Mouse (Mus musculus): ENCODE measurements around the gene Gm13288. TPM values are rescaled to one million over a fixed set of nuclear protein-coding genes. Genes with fewer than 3 reads are reported as not detected.
"Not testable (repeated sequence)": the region's sequence is repeated elsewhere in the genome, so short reads cannot be mapped to it uniquely, and the experiment has no call there.

The Gm13288 gene
- polyA plus RNA-seq (2014; fragmentation: Nextera tagmentation; extraction: Ambion mirVana): 0.08 TPM in 1 of 2 replicates, not detected in the other

- H3K9ac ChIP-seq (replicated peaks; ENCODE audit: low read length); DNase-seq; H3K4me1 ChIP-seq (ENCODE audit: control insufficient read depth, insufficient read depth, low read length); H3K9me3 ChIP-seq (ENCODE audit: control insufficient read depth, low read length); H3K36me3 ChIP-seq (ENCODE audit: control insufficient read depth, insufficient read depth, low read length); ATAC-seq (ENCODE audit: low FRiP score, low TSS enrichment); H3K27ac ChIP-seq (replicated peaks; ENCODE audit: low read depth, low read length); H3K27me3 ChIP-seq (ENCODE audit: control insufficient read depth, insufficient read depth, low read length): not testable (repeated sequence)
- WGBS: no CpG with 5 or more reads among the region's 8 CpGs
- Histone ChIP-seq H3K4me3 (replicated peaks; ENCODE audit: low read depth, low read length) (0 out of 2 replicates have a peak within 1 kb of the TSS, but pooled peaks have one; percentile 14), H3K4me2 (ENCODE audit: low read length) (peak within 1 kb of the TSS; percentile 38)
Observed at GRCm38 (mm10) chr4:88805231-88805630, at the start of gene Gm13288. Gene Gm13288 (plus strand): TSS chr4:88805531.

DNA sequence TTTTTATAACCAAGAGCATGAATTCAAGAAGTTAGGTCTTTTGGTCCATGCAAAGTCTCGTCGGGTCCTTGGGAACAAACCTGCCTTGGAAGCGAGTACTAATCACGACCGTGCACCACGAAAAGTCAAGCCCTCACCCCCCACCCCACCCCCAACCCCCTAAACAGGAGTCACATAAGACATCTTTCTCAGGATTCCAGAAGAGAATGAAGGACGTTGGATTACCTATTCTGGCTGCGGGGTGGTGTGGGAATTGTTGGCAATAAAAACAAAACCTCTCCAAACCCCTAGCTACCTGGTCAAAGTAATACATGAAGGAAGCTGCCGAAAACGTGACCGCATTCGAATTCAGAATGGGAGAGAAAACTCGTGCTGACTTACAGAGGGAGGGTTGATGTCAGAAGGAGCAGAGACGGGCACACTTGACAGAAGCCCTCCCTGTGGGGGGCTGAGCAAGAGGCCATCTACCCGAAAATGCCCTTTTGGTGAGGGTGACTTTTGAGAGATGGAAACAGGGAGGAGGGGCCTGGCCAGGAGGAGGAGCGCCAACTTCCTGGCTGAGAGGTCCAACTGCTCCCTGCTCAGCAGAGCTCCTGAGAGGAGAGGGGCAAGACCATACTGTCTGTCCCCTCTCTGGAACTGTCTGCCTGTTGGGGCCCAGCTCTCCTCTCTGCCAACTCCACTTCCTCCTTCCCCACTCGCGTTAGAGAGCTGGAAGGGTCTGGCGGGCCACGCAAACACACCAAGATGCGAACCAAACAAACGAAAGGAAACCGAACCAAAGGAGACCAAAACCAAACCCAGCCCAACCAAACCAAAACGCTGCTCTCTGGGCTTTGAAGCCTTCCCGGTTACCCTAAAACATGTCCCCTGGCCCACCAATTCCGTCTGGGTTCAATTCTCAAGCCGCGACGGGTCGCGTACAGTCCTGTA, 48.5 kb upstream of the Gm13288 start:
- not testable (repeated sequence) for DNase-seq
- 12% methylated on average over 28 of the region's 31 CpGs for WGBS

DNA sequence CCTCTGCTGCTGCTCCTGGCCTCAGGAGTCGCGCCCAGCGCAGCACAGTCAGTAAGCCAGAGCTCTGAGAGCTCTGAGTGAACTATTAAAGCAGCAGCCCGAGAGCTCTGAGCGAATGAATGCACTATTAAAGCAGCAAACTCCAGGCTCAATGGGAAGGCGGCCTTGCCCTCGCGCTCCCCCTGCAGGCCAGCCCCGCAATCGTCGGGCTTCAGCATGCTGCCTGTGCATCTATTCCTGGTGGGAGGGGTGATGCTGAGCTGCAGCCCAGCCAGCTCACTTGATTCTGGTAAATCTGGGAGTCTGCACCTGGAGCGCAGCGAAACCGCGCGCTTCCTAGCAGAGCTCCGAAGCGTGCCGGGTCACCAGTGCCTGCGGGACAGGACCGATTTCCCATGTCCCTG, 47.7 kb upstream of the Gm13288 start:
- H3K27me3 ChIP-seq (ENCODE audit: control insufficient read depth, insufficient read depth, low read length); H3K36me3 ChIP-seq (ENCODE audit: control insufficient read depth, insufficient read depth, low read length); H3K9me3 ChIP-seq (ENCODE audit: control insufficient read depth, low read length); H3K4me1 ChIP-seq (ENCODE audit: control insufficient read depth, insufficient read depth, low read length): not testable (repeated sequence)
- 0% methylated on average over 19 of the region's 21 CpGs for WGBS
- ATAC-seq (ENCODE audit: low FRiP score, low TSS enrichment) (peak; percentile 100), DNase-seq (peak; percentile 90)
- Histone ChIP-seq H3K9ac (replicated peaks; ENCODE audit: low read length) (peak overlapping the region; percentile 49), H3K4me2 (ENCODE audit: low read length) (peak overlapping the region; percentile 75), H3K27ac (replicated peaks; ENCODE audit: low read depth, low read length) (peak overlapping the region; percentile 55; the same call in 1 of the 2 replicates), H3K4me3 (replicated peaks; ENCODE audit: low read depth, low read length) (peak overlapping the region; percentile 38)

More for the DNA sequence above, 48.5 kb upstream of the Gm13288 start:
- H3K36me3 ChIP-seq (ENCODE audit: control insufficient read depth, insufficient read depth, low read length); H3K4me1 ChIP-seq (ENCODE audit: control insufficient read depth, insufficient read depth, low read length); ATAC-seq (ENCODE audit: low FRiP score, low TSS enrichment); H3K9me3 ChIP-seq (ENCODE audit: control insufficient read depth, low read length); H3K27me3 ChIP-seq (ENCODE audit: control insufficient read depth, insufficient read depth, low read length): not testable (repeated sequence)
- H3K27ac ChIP-seq (replicated peaks; ENCODE audit: low read depth, low read length): peak overlapping the region; percentile 55; the same call in 1 of the 2 replicates
- H3K4me3 ChIP-seq (replicated peaks; ENCODE audit: low read depth, low read length): peak overlapping the region; percentile 38
- H3K4me2 ChIP-seq (ENCODE audit: low read length): peak overlapping the region; percentile 75
- peak overlapping the region; percentile 49 for H3K9ac ChIP-seq (replicated peaks; ENCODE audit: low read length)

DNA sequence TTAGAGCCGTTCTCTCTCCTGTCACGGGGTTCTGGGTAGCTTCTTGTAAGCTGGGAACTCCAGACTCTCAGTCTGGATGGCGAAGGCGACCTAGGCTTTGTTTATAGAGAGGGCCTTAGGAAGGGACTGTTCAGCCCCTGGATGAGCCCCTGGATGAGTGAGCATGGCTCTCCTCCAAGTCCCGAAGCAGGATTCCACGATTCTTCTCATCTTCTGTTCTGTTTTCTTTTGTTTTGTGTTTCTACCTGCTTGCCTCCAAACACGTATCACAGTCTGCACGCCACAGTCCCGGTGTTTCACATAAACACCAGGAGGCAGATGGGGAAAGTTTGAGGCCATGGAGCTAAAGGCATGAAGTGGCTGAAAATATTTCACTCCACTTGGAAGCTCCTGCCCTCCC, 46.6 kb upstream of the Gm13288 start:
- H3K9ac ChIP-seq (replicated peaks; ENCODE audit: low read length); DNase-seq; H3K4me1 ChIP-seq (ENCODE audit: control insufficient read depth, insufficient read depth, low read length); H3K36me3 ChIP-seq (ENCODE audit: control insufficient read depth, insufficient read depth, low read length); H3K27me3 ChIP-seq (ENCODE audit: control insufficient read depth, insufficient read depth, low read length); H3K27ac ChIP-seq (replicated peaks; ENCODE audit: low read depth, low read length); H3K4me3 ChIP-seq (replicated peaks; ENCODE audit: low read depth, low read length); ATAC-seq (ENCODE audit: low FRiP score, low TSS enrichment); H3K4me2 ChIP-seq (ENCODE audit: low read length); H3K9me3 ChIP-seq (ENCODE audit: control insufficient read depth, low read length): not testable (repeated sequence)
- WGBS: 89% methylated on average over 9 of the region's 9 CpGs

DNA sequence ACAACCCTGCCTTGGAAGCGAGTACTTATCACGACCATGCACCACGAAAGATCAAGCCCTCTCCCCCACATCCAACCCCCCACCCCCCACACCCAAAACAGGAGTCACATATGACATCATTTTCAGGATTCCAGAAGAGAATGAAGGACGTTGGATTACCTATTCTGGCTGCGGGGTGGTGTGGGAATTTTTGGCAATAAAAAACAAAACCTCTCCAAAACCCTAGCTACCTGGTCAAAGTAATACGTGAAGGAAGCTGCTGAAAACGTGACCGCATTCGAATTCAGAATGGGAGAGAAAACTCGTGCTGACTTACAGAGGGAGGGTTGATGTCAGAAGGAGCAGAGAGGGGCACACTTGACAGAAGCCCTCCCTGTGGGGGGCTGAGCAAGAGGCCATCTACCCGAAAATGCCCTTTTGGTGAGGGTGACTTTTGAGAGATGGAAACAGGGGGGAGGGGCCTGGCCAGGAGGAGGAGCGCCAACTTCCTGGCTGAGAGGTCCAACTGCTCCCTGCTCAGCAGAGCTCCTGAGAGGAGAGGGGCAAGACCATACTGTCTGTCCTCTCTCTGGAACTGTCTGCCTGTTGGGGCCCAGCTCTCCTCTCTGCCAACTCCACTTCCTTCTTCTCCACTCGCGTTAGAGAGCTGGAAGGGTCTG, 45.6 kb upstream of the Gm13288 start, which contains the start of gene Gm13283:
Gm13283 (plus strand) TSS at position 510 of the 659 bp plus-strand sequence.
- not testable (repeated sequence) for H3K36me3 ChIP-seq (ENCODE audit: control insufficient read depth, insufficient read depth, low read length); ATAC-seq (ENCODE audit: low FRiP score, low TSS enrichment); H3K27ac ChIP-seq (replicated peaks; ENCODE audit: low read depth, low read length); H3K27me3 ChIP-seq (ENCODE audit: control insufficient read depth, insufficient read depth, low read length); H3K9me3 ChIP-seq (ENCODE audit: control insufficient read depth, low read length); H3K9ac ChIP-seq (replicated peaks; ENCODE audit: low read length); H3K4me1 ChIP-seq (ENCODE audit: control insufficient read depth, insufficient read depth, low read length); DNase-seq
- H3K4me3 ChIP-seq (replicated peaks; ENCODE audit: low read depth, low read length): peak within 1 kb of the TSS; percentile 21; the same call in 1 of the 2 replicates
- peak within 1 kb of the TSS; percentile 51 for H3K4me2 ChIP-seq (ENCODE audit: low read length)
- 21% methylated on average over 8 of the region's 14 CpGs for WGBS

DNA sequence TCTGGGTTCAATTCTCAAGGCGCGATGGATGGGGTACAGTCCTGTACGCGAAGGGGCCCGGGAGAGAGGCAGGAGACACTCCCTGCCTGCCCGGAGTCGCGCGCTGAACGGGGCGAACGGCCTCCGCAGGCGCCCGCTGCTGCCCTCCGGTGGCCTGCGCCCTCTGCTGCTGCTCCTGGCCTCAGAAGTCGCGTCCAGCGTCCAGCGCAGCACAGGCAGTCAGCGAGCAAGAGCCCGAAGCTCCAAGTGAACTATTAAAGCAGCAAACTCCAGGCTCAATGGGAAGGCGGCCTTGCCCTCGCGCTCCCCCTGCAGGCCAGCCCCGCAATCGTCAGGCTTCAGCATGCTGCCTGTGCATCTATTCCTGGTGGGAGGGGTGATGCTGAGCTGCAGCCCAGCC, 44.9 kb upstream of the Gm13288 start:
- H3K9ac ChIP-seq (replicated peaks; ENCODE audit: low read length); H3K36me3 ChIP-seq (ENCODE audit: control insufficient read depth, insufficient read depth, low read length); H3K27me3 ChIP-seq (ENCODE audit: control insufficient read depth, insufficient read depth, low read length); H3K4me1 ChIP-seq (ENCODE audit: control insufficient read depth, insufficient read depth, low read length); H3K9me3 ChIP-seq (ENCODE audit: control insufficient read depth, low read length); H3K27ac ChIP-seq (replicated peaks; ENCODE audit: low read depth, low read length); ATAC-seq (ENCODE audit: low FRiP score, low TSS enrichment): not testable (repeated sequence)
- H3K4me2 ChIP-seq (ENCODE audit: low read length): peak overlapping the region; percentile 51
- WGBS: 0% methylated on average over 24 of the region's 28 CpGs
- peak overlapping the region; percentile 21; the same call in 1 of the 2 replicates for H3K4me3 ChIP-seq (replicated peaks; ENCODE audit: low read depth, low read length)
- peak; percentile 81 for DNase-seq

DNA sequence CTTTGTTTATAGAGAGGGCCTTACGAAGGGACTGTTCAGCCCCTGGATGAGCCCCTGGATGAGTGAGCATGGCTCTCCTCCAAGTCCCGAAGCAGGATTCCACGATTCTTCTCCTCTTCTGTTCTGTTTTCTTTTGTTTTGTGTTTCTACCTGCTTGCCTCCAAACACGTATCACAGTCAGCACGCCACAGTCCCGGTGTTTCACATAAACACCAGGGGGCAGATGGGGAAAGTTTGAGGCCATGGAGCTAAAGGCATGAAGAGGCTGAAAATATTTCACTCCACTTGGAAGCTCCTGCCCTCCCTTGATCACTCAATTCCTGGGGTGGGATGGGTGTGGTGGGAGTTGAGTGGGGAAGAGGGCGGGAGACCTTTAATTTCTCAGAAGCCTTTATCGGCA, 43.6 kb upstream of the Gm13288 start:
- H3K27me3 ChIP-seq (ENCODE audit: control insufficient read depth, insufficient read depth, low read length); ATAC-seq (ENCODE audit: low FRiP score, low TSS enrichment); H3K4me3 ChIP-seq (replicated peaks; ENCODE audit: low read depth, low read length); H3K4me1 ChIP-seq (ENCODE audit: control insufficient read depth, insufficient read depth, low read length); H3K4me2 ChIP-seq (ENCODE audit: low read length); H3K9ac ChIP-seq (replicated peaks; ENCODE audit: low read length); H3K27ac ChIP-seq (replicated peaks; ENCODE audit: low read depth, low read length); DNase-seq; H3K9me3 ChIP-seq (ENCODE audit: control insufficient read depth, low read length); H3K36me3 ChIP-seq (ENCODE audit: control insufficient read depth, insufficient read depth, low read length): not testable (repeated sequence)
- 73% methylated on average over 6 of the region's 8 CpGs for WGBS

- not testable (repeated sequence) for H3K4me1 ChIP-seq (ENCODE audit: control insufficient read depth, insufficient read depth, low read length); H3K9ac ChIP-seq (replicated peaks; ENCODE audit: low read length); H3K36me3 ChIP-seq (ENCODE audit: control insufficient read depth, insufficient read depth, low read length); H3K27ac ChIP-seq (replicated peaks; ENCODE audit: low read depth, low read length); H3K9me3 ChIP-seq (ENCODE audit: control insufficient read depth, low read length); ATAC-seq (ENCODE audit: low FRiP score, low TSS enrichment); DNase-seq; H3K4me3 ChIP-seq (replicated peaks; ENCODE audit: low read depth, low read length); H3K4me2 ChIP-seq (ENCODE audit: low read length); H3K27me3 ChIP-seq (ENCODE audit: control insufficient read depth, insufficient read depth, low read length)
- 65% methylated on average over 8 of the region's 9 CpGs for WGBS
Observed at GRCm38 (mm10) chr4:88762341-88762740, 43.0 kb upstream of the Gm13288 start.
